Mouse (Mus musculus) liver, embryonic 14.5 days (tissue): ENCODE results near the gene Ndufb7.
"Not testable (repeated sequence)": the region's sequence is repeated elsewhere in the genome, so short reads cannot be mapped to it uniquely, and the experiment has no call there.

Source experiments
- CTCF ChIP-seq: IDR thresholded peaks from 2 replicates; pipeline ENCODE4 v1.5.1; 2016; ENCODE audit warnings: antibody characterized with exemption, low read depth, control low read depth
- EP300 ChIP-seq: IDR thresholded peaks from 2 replicates; pipeline ENCODE4 v1.6.1; 2016; ENCODE audit warnings: antibody characterized with exemption, low read depth

DNA sequence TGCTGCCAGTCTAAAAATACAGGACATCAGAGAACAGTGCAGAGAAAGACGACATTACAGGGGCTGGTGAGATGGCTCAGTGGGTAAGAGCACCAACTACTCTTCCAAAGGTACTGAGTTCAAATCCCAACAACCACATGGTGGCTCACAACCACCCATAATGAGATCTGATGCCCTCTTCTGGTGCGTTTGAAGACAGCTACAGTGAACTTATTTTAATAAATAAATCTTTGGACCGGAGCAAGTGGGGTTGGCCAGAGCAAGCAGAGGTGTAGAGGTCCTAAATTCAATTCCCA is 28.5 kb downstream of the Ndufb7 start:
- TF ChIP-seq CTCF = peak; percentile 49
- TF ChIP-seq EP300 = not testable (repeated sequence)
